Mouse (Mus musculus) gastrocnemius, postnatal 25 days (tissue): ENCODE measurements around the gene Tbl1x. TPM values are rescaled to one million over a fixed set of nuclear protein-coding genes. Genes with fewer than 3 reads are reported as not detected.

ENCODE experiments used
- DNase-seq: peaks from one replicate; pipeline ENCODE4 v3.0.0; 2022
- total RNA-seq, 2 experiments: library from RNA; stranded (reverse); gene quantifications; 1 replicate in 1 of 2; 2 replicates in 1 of 2; pipeline ENCODE4 v1.2.3; 2021

Tbl1x gene
- total RNA-seq, 2 experiments from 2014 or later: 8.7 to 10.3 TPM

GRCm38 (mm10) chrX:77544550-77544949 lies 33.7 kb downstream of the Tbl1x start:
- no peak for DNase-seq

- no peak for DNase-seq
These were observed 34.7 kb downstream of the Tbl1x start for GRCm38 (mm10) chrX:77545362-77546078.

GRCm38 (mm10) chrX:77546448-77546847 lies 35.6 kb downstream of the Tbl1x start:
- DNase-seq: no peak

GRCm38 (mm10) chrX:77548951-77549350 lies 38.1 kb downstream of the Tbl1x start:
- DNase-seq: peak; percentile 65

GRCm38 (mm10) chrX:77550388-77550787 lies 39.6 kb downstream of the Tbl1x start:
- DNase-seq: no peak

GRCm38 (mm10) chrX:77551306-77551705 lies 40.5 kb downstream of the Tbl1x start:
- no peak for DNase-seq

- DNase-seq: no peak
These were observed 41.3 kb downstream of the Tbl1x start for GRCm38 (mm10) chrX:77552088-77552487.

GRCm38 (mm10) chrX:77555985-77556384 lies 45.2 kb downstream of the Tbl1x start:
- DNase-seq: no peak

- no peak for DNase-seq
These were observed 48.5 kb downstream of the Tbl1x start for GRCm38 (mm10) chrX:77559199-77559881.

GRCm38 (mm10) chrX:77563616-77564015 lies 52.8 kb downstream of the Tbl1x start:
- no peak for DNase-seq

GRCm38 (mm10) chrX:77566739-77567138 lies 55.9 kb downstream of the Tbl1x start:
- no peak for DNase-seq

- no peak for DNase-seq
These were observed 57.2 kb downstream of the Tbl1x start for GRCm38 (mm10) chrX:77568013-77568412.

- no peak for DNase-seq
These were observed 62.9 kb downstream of the Tbl1x start for GRCm38 (mm10) chrX:77573743-77574142.

- no peak for DNase-seq
These were observed 66.3 kb downstream of the Tbl1x start for GRCm38 (mm10) chrX:77577108-77577507.

GRCm38 (mm10) chrX:77578172-77578571 lies 67.4 kb downstream of the Tbl1x start:
- DNase-seq: no peak

GRCm38 (mm10) chrX:77579964-77580363 lies 69.2 kb downstream of the Tbl1x start:
- DNase-seq: peak; percentile 8

- DNase-seq: no peak
These were observed 75.2 kb downstream of the Tbl1x start for GRCm38 (mm10) chrX:77585974-77586373.

GRCm38 (mm10) chrX:77594670-77595224 lies 83.9 kb downstream of the Tbl1x start:
- DNase-seq: no peak

GRCm38 (mm10) chrX:77597674-77598073 lies 86.9 kb downstream of the Tbl1x start:
- DNase-seq: no peak

- DNase-seq: no peak
These were observed 87.9 kb downstream of the Tbl1x start for GRCm38 (mm10) chrX:77598736-77599135.

GRCm38 (mm10) chrX:77603496-77604258 lies 92.9 kb downstream of the Tbl1x start:
- DNase-seq: no peak

- DNase-seq: no peak
These were observed 96.7 kb downstream of the Tbl1x start for GRCm38 (mm10) chrX:77607488-77607887.
